Mouse (Mus musculus) spleen, postnatal 36 days (tissue): ENCODE results near the gene Shq1.

Experiments used
- DNase-seq, 2 experiments: peaks; one replicate each; pipeline ENCODE4 v3.0.0; 2022; ENCODE audit warnings: low spot score in 2 of 2, mixed read lengths in 1 of 2

Shq1 gene

DNA sequence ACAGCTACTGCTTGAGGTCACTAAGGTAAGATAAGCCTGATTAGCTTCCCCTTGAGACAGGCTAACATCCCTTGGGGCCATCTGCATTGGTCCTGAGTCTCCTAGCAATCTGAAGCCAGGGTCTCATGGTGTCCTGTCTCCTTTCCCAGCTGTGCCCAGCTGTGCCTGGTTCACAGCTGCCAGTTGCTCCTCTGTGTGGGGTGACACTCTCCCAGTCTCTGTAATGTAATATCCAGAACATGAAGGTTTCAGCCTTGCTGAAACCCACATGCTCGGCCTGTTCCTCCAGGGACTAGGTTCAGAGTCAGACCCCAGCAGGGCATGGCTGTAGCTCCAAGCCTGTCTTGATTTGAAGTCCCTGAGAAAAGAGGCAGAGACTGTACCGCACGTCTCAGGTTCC lies 141.3 kb downstream of the Shq1 start:
- DNase-seq, result no peak

DNA sequence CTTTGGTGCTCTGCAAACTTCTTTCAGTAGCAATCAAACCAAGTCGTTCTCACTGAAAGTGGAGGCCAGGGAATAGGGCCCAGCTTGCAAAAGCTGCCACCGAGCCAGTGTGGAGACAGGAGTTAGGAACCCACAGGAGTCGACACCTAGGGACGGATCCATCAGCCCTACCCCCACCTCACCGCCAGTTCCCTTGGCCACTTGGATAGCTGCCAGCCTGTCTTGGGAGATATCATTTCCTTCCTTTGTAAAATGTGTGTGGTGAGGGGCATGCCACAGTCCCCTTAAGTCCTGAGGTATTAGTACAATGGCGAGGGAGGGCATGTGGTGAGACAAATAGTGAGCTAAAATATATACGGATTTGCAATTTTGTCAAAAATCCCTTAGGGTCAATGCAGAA lies 142.4 kb downstream of the Shq1 start:
- no peak for DNase-seq

GRCm38 (mm10) chr6:100527972-100528371 lies 143.0 kb downstream of the Shq1 start:
- no peak for DNase-seq

DNA sequence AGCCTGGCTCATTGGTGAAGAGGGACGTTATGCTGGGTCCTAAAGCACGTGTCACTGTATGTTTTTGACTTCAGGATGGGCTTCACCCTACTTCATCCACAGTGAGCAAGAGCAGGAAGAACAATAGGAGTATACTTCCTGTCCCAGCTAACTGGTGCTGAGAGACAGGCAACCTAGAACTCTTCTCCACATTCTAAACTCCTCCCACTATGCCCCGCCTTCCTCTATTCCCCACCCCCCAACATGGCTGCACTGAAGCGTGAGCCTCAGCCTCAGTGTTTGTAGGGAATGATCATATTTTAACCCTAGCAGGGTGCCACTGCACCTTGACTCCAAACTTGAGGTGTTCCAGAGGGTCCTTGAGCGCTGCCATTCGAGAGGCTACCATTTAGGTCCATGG lies 143.8 kb downstream of the Shq1 start:
- DNase-seq, result no peak

DNA sequence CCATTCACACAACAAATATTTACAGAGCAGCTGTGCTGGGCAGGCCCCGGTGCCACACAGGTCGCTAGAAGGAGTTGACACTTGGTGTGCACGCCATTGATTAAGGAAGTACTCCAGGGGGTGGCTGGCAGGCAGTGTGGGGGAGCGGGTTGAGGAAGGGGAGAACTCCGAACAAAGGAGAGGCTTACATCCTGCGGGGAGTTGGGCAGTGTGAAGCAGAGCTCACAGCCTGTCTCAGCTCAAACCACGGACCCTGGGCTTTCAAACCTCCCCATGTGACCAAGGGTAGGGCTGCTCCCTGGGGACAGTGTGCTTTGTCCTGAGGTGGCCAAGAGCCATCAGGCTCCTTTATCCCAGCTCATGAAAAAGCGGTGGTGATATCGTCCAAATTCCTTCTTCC lies 144.9 kb downstream of the Shq1 start:
- no peak for DNase-seq

- no peak for DNase-seq
Observed at GRCm38 (mm10) chr6:100525496-100525895, 145.5 kb downstream of the Shq1 start.

- no peak for DNase-seq
Observed at GRCm38 (mm10) chr6:100522495-100522894, 148.5 kb downstream of the Shq1 start.

DNA sequence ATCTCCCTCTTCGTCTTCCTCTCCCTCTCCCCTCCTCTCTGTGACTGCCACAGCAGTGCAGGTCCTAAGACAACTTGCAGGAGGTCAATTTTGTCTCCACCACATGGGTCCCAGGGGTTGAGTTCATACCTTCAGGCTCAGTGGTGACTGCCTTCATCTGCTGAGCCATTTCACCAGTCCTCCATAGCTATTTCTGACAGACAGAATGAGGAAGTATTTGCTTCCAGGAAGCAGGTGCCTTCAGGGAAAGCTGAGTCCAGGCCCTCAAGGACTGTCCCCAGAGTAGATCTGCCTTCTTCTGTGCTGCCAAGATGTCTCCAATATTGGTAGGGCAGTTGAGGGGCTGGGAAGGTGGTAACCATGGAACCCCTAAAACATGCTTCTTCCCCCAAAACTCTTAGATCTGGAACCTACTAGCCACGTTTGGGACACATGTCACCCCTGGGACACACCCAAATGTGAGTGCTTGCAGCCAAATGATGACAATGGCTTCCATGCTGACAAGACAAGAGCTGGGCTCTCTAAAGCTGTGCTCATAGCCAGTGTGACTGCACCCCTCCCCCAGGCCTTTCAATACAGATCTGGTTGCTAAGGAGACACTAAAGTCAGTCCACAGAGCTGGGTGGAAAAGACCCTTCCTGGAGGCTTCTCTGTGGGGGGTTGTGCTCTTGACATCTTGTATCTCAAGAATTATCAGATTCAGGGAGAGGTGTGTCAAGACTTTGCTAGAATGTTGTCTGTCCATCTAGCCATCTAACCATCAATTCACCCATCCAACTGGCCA lies 149.2 kb downstream of the Shq1 start:
- DNase-seq, result no peak

GRCm38 (mm10) chr6:100520558-100521099 lies 150.3 kb downstream of the Shq1 start:
- no peak for DNase-seq

DNA sequence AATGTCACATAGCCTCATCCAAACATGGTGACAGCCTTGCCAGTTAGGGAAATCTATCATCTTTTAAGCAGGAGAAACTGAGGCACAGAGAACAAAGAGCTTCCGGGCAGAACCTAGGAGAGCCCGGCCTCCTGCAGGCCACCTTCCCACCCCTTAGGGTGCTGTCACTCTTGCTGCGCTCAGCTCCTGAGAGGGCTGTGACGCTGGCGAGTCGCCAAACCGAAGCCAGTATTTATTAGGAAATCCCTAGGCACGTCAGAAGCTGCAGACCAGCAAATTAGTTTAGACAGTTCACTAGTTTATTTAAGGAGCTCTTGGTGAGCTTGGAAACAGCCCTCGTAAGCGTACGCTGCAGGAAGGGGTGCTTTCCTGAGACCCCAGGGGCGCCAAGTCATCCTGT lies 151.1 kb downstream of the Shq1 start:
- no peak for DNase-seq
